Mouse (Mus musculus) heart, embryonic 14.5 days (tissue): Measurements from ENCODE around the gene Srxn1. TPM values are rescaled to one million over a fixed set of nuclear protein-coding genes. Genes with fewer than 3 reads are reported as not detected.

Source experiments
- ATAC-seq: fragments of 200-750 bp; cut with Nextera tagmentation; 2 replicates; pipeline ENCODE4 v1.8.0; 2017; ENCODE audit warnings: low read depth, moderate TSS enrichment; ENCODE audit not compliant: insufficient number of reproducible peaks, insufficient read depth, low FRiP score
- H3K27ac ChIP-seq, 2 experiments: fragments of 200-500 bp in 1 of 2; fragments of 300-500 bp in 1 of 2; sonication (generic) in 1 of 2; replicated peaks in 1 of 2; 2 replicates each; pipeline ENCODE4 v1.5.1; 2012 to 2014; ENCODE audit warnings: low read depth in 2 of 2, low read length in 2 of 2, control low read depth in 1 of 2, mild to moderate bottlenecking in 1 of 2, mixed read lengths in 1 of 2; ENCODE audit not compliant: control insufficient read depth in 1 of 2, insufficient read depth in 1 of 2
- H3K27me3 ChIP-seq: fragments of 300-500 bp; sonication (generic); 2 replicates; pipeline ENCODE4 v1.6.1; 2014; ENCODE audit warnings: mild to moderate bottlenecking, low read length, control low read depth; ENCODE audit not compliant: control insufficient read depth, insufficient read depth
- H3K36me3 ChIP-seq: fragments of 300-500 bp; sonication (generic); 2 replicates; pipeline ENCODE4 v1.6.1; 2014; ENCODE audit warnings: mild to moderate bottlenecking, control low read depth, low read length, mixed read lengths; ENCODE audit not compliant: control insufficient read depth, insufficient read depth
- H3K4me1 ChIP-seq, 2 experiments: fragments of 200-500 bp in 1 of 2; fragments of 300-500 bp in 1 of 2; sonication (generic) in 1 of 2; 2 replicates each; pipeline ENCODE4 v1.6.1; 2012 to 2014; ENCODE audit warnings: low read length in 2 of 2, control low read depth in 1 of 2, mixed read lengths in 1 of 2; ENCODE audit not compliant: control insufficient read depth in 2 of 2, insufficient read depth in 2 of 2
- H3K4me2 ChIP-seq: fragments of 300-500 bp; sonication (generic); 2 replicates; pipeline ENCODE4 v1.6.1; 2014; ENCODE audit warnings: mild to moderate bottlenecking, low read length
- H3K4me3 ChIP-seq, 2 experiments: fragments of 200-500 bp in 1 of 2; fragments of 300-500 bp in 1 of 2; sonication (generic) in 1 of 2; 2 replicates each; pipeline ENCODE4 v1.5.1; 2012 to 2014; ENCODE audit warnings: low read length in 2 of 2, mild to moderate bottlenecking in 2 of 2, control low read depth in 1 of 2, low read depth in 1 of 2, moderate library complexity in 1 of 2; ENCODE audit not compliant: control insufficient read depth in 1 of 2, insufficient read depth in 1 of 2
- H3K9ac ChIP-seq: fragments of 300-500 bp; sonication (generic); 2 replicates; pipeline ENCODE4 v1.6.1; 2014; ENCODE audit warnings: mild to moderate bottlenecking, low read length
- H3K9me3 ChIP-seq: fragments of 300-500 bp; sonication (generic); 2 replicates; pipeline ENCODE4 v1.6.1; 2016; ENCODE audit warnings: low read length, control low read depth; ENCODE audit not compliant: control insufficient read depth
- WGBS: fragments of 180-500 bp; shearing (Covaris S2); extraction: QIAGEN DNeasy Blood & Tissue Kit; methylation state at CpG from one replicate; pipeline ENCODE4 v1.1.7; 2014; 5-methylcytosine and 5-hydroxymethylcytosine counted together
- polyA plus RNA-seq: library from polyadenylated mRNA; unstranded; fragments of >200 nt; fragmentation: Nextera tagmentation; extraction: Ambion mirVana; gene quantifications from 2 replicates; pipeline ENCODE4 v1.2.1, GENCODE M21; 2014

Srxn1 gene
- polyA plus RNA-seq, 1 experiment from 2014 or later, result 5.7 TPM

DNA sequence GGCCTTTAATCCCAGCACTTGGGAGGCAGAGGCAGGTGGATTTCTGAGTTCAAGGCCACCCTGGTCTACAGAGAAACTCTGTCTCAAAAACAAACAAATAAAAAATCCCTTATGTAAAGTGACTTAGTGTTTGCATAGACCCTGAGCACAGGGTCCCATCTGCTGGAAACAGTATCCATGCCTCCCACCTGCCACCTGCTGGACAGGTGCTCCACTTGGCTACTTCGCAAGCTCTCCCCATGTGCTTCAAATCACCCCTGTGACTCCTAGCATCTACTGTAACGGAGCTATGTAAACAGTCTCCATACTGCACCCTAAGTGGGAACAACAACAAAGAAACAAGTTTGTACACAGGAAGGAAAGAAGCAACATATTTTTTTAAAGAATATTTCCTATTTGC lies 23.3 kb downstream of the Srxn1 start:
- no peak overlapping the region for H3K9ac ChIP-seq
- no peak for ATAC-seq
- H3K9me3 ChIP-seq, result no peaks in the 10 kb centered on the region
- no peak overlapping the region for H3K27ac ChIP-seq
- H3K36me3 ChIP-seq, result no peaks in the 10 kb centered on the region
- no peak overlapping the region for H3K4me2 ChIP-seq
- H3K4me1 ChIP-seq, result peaks cover 2 to 3% of the 10 kb centered on the region in 2 experiments; a peak in 2 of 4 replicates
- H3K4me3 ChIP-seq, result no peak overlapping the region
- H3K27me3 ChIP-seq, result no peaks in the 10 kb centered on the region
- WGBS, result 62% methylated on average over 2 of the region's 2 CpGs

DNA sequence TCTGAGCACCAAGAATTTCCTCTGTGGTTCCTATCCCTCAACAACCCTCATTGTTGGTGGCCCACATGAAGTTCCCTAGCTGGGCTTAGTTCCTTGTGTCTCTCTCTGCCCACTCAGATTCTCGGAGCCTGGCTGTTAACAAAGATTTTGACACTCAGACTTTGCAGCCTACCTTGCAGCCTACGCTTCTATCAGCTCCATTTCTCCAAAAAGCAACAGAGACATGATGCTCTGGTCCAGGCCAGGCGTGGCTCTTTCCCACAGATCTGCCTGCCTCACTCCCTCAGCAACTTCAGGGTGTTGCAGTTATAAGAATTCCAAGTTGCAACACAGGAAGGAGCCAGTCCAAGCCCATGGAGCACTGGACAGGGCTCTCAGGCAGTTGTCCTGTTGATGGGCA lies 24.5 kb downstream of the Srxn1 start:
- Histone ChIP-seq H3K27ac (no peak overlapping the region), H3K4me1 (peaks cover 2 to 3% of the 10 kb centered on the region in 2 experiments; a peak in 2 of 4 replicates), H3K4me2 (no peak overlapping the region), H3K36me3 (no peaks in the 10 kb centered on the region), H3K9me3 (no peaks in the 10 kb centered on the region; the same call in 1 of the 2 replicates), H3K9ac (no peak overlapping the region), H3K4me3 (no peak overlapping the region), H3K27me3 (no peaks in the 10 kb centered on the region)
- WGBS, result 55% methylated on average over 3 of the region's 3 CpGs
- no peak for ATAC-seq

DNA sequence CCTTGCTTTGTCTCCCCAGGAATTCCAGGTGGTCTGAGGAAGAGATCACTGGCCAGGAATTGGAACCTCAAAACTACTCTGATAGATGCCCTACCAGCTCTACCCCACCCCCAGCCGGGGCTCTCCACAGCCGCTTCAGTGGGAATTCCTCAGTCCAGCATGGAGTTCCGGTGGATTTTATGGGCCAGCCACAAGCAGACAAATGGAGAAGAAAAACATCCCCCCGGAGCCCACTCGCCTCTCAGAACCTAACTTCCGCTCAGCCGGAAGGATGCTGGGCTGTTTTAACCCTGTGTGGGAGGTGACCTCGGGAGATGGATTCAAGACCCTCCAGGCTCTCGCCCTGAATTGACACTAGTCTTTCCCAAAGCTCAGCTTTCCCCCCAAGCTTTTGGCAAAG lies 26.7 kb downstream of the Srxn1 start:
- Histone ChIP-seq H3K27ac (no peak overlapping the region), H3K4me2 (no peak overlapping the region), H3K9me3 (no peaks in the 10 kb centered on the region; the same call in 1 of the 2 replicates), H3K9ac (no peak overlapping the region), H3K4me3 (no peak overlapping the region), H3K4me1 (peaks cover 2 to 3% of the 10 kb centered on the region in 2 experiments; a peak in 2 of 4 replicates), H3K27me3 (no peaks in the 10 kb centered on the region), H3K36me3 (no peaks in the 10 kb centered on the region)
- 45% methylated on average over 9 of the region's 9 CpGs for WGBS
- ATAC-seq, result no peak

DNA sequence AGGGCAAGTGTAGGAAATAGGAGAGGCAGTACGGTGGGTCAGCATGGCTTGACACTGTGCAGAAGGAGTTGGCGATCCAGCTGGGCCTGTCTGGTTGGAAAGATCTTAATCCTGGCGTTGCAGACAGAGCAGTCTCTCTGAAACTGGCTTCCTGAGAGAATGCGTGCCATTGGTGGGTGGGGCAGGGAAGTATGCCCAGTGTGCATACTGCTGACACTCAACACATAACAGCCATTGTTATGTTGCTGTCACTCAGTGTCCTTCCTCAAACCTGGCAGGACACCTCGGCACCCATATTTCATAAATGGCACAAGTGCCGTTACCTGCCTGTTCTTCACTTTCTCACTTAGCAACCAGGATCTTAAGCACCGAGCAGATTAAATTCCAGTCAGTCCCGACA lies 27.4 kb downstream of the Srxn1 start:
- no peak for ATAC-seq
- Histone ChIP-seq H3K36me3 (no peaks in the 10 kb centered on the region), H3K4me3 (no peak overlapping the region), H3K27ac (no peak overlapping the region), H3K9ac (no peak overlapping the region), H3K4me1 (peaks cover 2 to 3% of the 10 kb centered on the region in 2 experiments; a peak in 2 of 4 replicates), H3K9me3 (no peaks in the 10 kb centered on the region; the same call in 1 of the 2 replicates), H3K4me2 (no peak overlapping the region), H3K27me3 (no peaks in the 10 kb centered on the region)
- WGBS, result 44% methylated on average over 8 of the region's 8 CpGs

DNA sequence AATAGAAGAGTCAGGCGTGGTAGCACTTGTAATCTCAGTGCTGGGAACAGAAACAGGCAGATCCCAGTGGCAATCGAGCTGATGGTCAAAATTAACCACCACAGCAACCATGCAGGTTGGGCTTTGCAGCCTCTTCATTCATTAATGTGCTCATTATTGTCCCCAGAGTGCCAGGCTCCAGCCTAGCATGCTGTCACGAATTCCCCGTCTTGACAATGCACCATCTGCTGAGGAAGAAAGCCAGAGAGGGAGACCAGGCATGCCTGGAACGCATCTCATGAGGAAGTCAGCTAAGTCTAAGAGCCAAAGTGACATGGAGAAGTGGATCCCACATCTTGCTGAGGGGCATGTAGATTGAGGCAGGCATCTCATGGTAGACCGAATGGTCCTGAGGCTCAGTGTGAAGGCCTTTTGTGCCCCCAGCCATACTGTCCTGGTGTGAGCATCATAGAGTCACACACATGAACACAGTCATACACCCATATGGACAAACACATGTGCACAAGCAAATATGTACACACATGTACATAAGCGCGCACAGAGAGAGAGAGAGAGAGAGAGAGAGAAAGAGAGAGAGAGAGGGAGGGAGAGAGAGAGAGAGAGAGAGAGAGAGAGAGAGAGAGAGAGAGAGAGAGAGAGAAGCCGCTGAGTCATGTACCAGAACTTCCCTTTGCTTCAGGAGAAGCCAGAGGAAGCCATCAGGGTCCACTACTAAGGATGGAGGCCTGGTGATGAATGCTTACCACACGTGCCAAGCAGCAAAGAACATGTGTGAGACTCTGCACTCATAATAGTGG lies 34.1 kb downstream of the Srxn1 start:
- peaks cover 2 to 26% of the 10 kb centered on the region in 2 experiments; a peak in 2 of 4 replicates for H3K4me1 ChIP-seq
- no peak overlapping the region for H3K4me3 ChIP-seq
- H3K4me2 ChIP-seq, result no peak overlapping the region
- ATAC-seq, result no peak
- no peak overlapping the region for H3K9ac ChIP-seq
- no peaks in the 10 kb centered on the region for H3K36me3 ChIP-seq
- WGBS, result 62% methylated on average over 10 of the region's 10 CpGs
- H3K27ac ChIP-seq, result no peak overlapping the region
- H3K27me3 ChIP-seq, result peaks cover 41% of the 10 kb centered on the region
- H3K9me3 ChIP-seq, result no peaks in the 10 kb centered on the region; the same call in 1 of the 2 replicates

DNA sequence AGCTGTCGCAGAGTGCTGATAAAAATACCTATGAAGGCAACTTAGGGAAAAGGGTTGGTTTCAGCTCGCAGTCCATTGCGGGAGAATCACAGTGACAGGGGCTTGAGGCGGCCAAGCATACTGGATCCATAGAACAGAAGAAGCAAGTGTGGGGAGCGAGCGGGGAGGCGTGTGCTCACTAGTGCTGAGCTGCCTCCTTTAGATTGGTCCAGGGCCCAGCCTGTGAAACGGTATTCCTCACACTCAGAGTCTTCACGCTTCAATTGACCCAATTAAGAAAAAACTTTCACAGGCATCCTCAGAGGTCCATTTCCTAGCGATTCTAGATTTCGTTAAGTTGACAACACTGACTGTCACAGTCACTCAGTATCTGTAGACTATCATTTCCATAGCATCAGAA lies 35.6 kb downstream of the Srxn1 start:
- Histone ChIP-seq H3K9me3 (no peaks in the 10 kb centered on the region), H3K4me2 (no peak overlapping the region), H3K4me3 (no peak overlapping the region), H3K27ac (no peak overlapping the region), H3K4me1 (peaks cover 2 to 26% of the 10 kb centered on the region in 2 experiments; a peak in 2 of 4 replicates), H3K36me3 (no peaks in the 10 kb centered on the region), H3K9ac (no peak overlapping the region), H3K27me3 (peaks cover 56% of the 10 kb centered on the region)
- no peak for ATAC-seq
- 50% methylated on average over 11 of the region's 11 CpGs for WGBS

DNA sequence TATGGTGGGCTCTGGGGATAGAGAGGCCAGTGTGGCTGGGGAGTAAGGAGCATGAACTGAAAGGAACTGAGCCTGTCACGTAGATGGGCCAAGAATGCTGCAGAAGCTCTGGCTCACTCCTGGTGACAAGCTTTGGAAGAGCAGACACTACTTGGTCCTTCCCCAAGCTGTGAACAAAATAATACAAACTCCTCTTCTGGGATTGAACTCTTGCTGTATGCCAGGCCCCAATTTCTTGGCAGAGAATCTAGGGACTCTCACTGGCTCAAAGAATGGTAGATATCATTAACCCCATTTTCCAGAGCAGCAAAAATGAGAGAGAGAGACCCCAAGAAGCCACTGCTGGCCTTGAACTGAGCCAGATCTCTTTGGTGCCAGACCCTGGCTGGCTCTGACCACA lies 36.2 kb downstream of the Srxn1 start:
- no peak overlapping the region for H3K27ac ChIP-seq
- H3K36me3 ChIP-seq, result no peaks in the 10 kb centered on the region
- peak overlapping the region; percentile 88 for H3K4me2 ChIP-seq
- H3K4me3 ChIP-seq, result peak overlapping the region; percentile 48 to 55; a peak in 3 of 4 replicates
- H3K4me1 ChIP-seq, result peaks cover 2 to 26% of the 10 kb centered on the region in 2 experiments; a peak in 2 of 4 replicates
- H3K9ac ChIP-seq, result peak overlapping the region; percentile 57
- H3K9me3 ChIP-seq, result no peaks in the 10 kb centered on the region
- H3K27me3 ChIP-seq, result peaks cover 56% of the 10 kb centered on the region
- no peak for ATAC-seq
- 30% methylated on average over 1 of the region's 1 CpGs for WGBS
